In the genomic region with DNA sequence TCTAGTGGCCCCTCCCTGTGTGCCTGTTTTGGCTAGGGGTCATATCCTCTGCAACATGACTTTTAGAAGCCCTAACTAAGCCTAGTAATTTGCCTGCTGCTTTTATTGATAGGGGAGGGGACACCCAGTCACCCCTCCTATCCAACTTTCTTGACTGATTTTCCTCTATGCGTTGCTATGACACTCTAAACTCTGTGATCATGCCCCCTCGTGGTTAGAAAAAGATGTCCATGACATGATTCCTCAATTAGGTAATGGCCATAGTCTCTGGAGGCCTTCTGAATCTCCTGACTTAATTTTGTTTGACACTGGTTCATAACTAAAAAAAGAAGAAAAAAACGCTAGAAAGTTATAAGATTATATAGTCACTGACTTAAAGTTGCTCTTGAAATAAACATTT, we compare ENCODE assay signal across 23 mouse cellular contexts. TPM values are rescaled to one million over a fixed set of nuclear protein-coding genes. Genes with fewer than 3 reads are reported as not detected.
DNase-seq lines count a peak whose midpoint lies in the region; ATAC-seq and TF ChIP-seq lines count a peak whose summit lies in the region.
"Had no signal": no experiment of that assay in that cellular context is flagged by ENCODE, and none has a peak within 500 bp of the region (broad histone marks: within the 10 kb centered on the region; RNA-seq: fewer than 3 reads in every experiment).

No protein-coding gene starts in this region.

- no peak overlapping the region for H3K27ac ChIP-seq in liver, postnatal 0 days (ENCODE audit: low read depth)
- no peak overlapping the region for H3K27ac ChIP-seq in liver, embryonic 12.5 days
- H3K27ac ChIP-seq: embryonic facial prominence, embryonic 15.5 days; heart, embryonic 13.5 days; limb, embryonic 10.5 days had no signal

- H3K4me3 ChIP-seq in liver, postnatal 0 days (ENCODE audit: low read depth, low read length): no peak overlapping the region
- H3K4me3 ChIP-seq in liver, embryonic 12.5 days: no peak overlapping the region
- H3K4me3 ChIP-seq: embryonic facial prominence, embryonic 15.5 days; heart, embryonic 13.5 days; limb, embryonic 10.5 days had no signal

- TF ChIP-seq EP300 in liver, postnatal 0 days (IDR thresholded peaks at IDR 0.05; ENCODE audit: low read depth): no peak

- no peaks in the 10 kb centered on the region for H3K36me3 ChIP-seq in liver, postnatal 0 days (replicated peaks; ENCODE audit: insufficient read depth, low read length)
- no peaks in the 10 kb centered on the region for H3K36me3 ChIP-seq in liver, embryonic 12.5 days
- H3K36me3 ChIP-seq: embryonic facial prominence, embryonic 15.5 days; heart, embryonic 13.5 days; limb, embryonic 10.5 days had no signal

- WGBS in liver, postnatal 0 days (ENCODE audit: insufficient replicate concordance): 41% methylated on average over 3 of the region's 3 CpGs
- 43% methylated on average over 3 of the region's 3 CpGs for WGBS in liver, embryonic 12.5 days (ENCODE audit: insufficient replicate concordance)

- H3K9me3 ChIP-seq in liver, postnatal 0 days (ENCODE audit: low read length): no peaks in the 10 kb centered on the region
- H3K9me3 ChIP-seq in liver, embryonic 12.5 days (replicated peaks): no peaks in the 10 kb centered on the region
- H3K9me3 ChIP-seq: embryonic facial prominence, embryonic 15.5 days; limb, embryonic 10.5 days had no signal

- no peaks in the 10 kb centered on the region for H3K4me1 ChIP-seq in liver, postnatal 0 days (ENCODE audit: insufficient read depth)
- no peaks in the 10 kb centered on the region for H3K4me1 ChIP-seq in liver, embryonic 12.5 days
- H3K4me1 ChIP-seq: embryonic facial prominence, embryonic 15.5 days; heart, embryonic 13.5 days; limb, embryonic 10.5 days had no signal

- no peaks in the 10 kb centered on the region for H3K27me3 ChIP-seq in liver, postnatal 0 days (ENCODE audit: insufficient read depth, low read length)
- no peaks in the 10 kb centered on the region for H3K27me3 ChIP-seq in liver, embryonic 12.5 days (replicated peaks)
- H3K27me3 ChIP-seq: embryonic facial prominence, embryonic 15.5 days had no signal

- peak; percentile 24 for DNase-seq in CD4-positive, CD25-positive, alpha-beta regulatory T cell, adult 2 months (ENCODE audit: low read depth, low spot score)
- no peak for DNase-seq in liver, postnatal 0 days
- peak; percentile 8 for DNase-seq in ES-CJ7 (ENCODE audit: low read depth, low spot score)
- DNase-seq in thymus, postnatal 25 days: no peak
- DNase-seq in ovary, postnatal 14 days (ENCODE audit: low spot score): no peak
- DNase-seq: adrenal gland, postnatal 14 days; cerebellum, adult 2 months; gastrocnemius, postnatal 14 days; heart, adult 11 months; heart, postnatal 14 days; kidney, adult 18-20 months; liver; lung, postnatal 14 days; right cerebral cortex, postnatal 4 days; thymus, postnatal 36 days had no signal

- no peak overlapping the region for H3K9ac ChIP-seq in liver, postnatal 0 days (replicated peaks)
- no peak overlapping the region for H3K9ac ChIP-seq in liver, embryonic 12.5 days
- H3K9ac ChIP-seq: embryonic facial prominence, embryonic 15.5 days; heart, embryonic 13.5 days had no signal

- 0 out of 2 replicates have a peak, but pooled peaks have one; percentile 16 for TF ChIP-seq CTCF in liver, postnatal 0 days (IDR thresholded peaks at IDR 0.05; ENCODE audit: low read depth)

- H3K4me2 ChIP-seq in liver, postnatal 0 days (ENCODE audit: low read depth, low read length): no peak overlapping the region
- H3K4me2 ChIP-seq in liver, embryonic 12.5 days: no peak overlapping the region
- H3K4me2 ChIP-seq: embryonic facial prominence, embryonic 15.5 days; heart, embryonic 13.5 days had no signal

- no peak for ATAC-seq in CD4-positive, CD25-positive, alpha-beta regulatory T cell, adult 4 months
- ATAC-seq in liver, postnatal 0 days: no peak
- ATAC-seq in liver, embryonic 12.5 days: no peak
- ATAC-seq in megakaryocyte progenitor cell, adult 5-6 weeks (replicated peaks; ENCODE audit: poor library complexity): peak; percentile 37; the same call in 1 of the 2 replicates
- ATAC-seq: forebrain, embryonic 14.5 days had no signal

RNA-seq across cellular contexts. Expression of a gene that starts 15.6 kb away (rescaled TPM):
- 10 to 100 TPM; 24.1 to 33.8 TPM for polyA plus RNA-seq in CD4-positive, CD25-positive, alpha-beta regulatory T cell, adult 4 months (2017; shearing (Covaris generic))
- polyA plus RNA-seq in liver, postnatal 0 days (2015; fragmentation: Nextera tagmentation; extraction: Ambion mirVana): 0.58 and 0.84 TPM in 2 replicates
- polyA plus RNA-seq in liver, embryonic 12.5 days (2016; fragmentation: Nextera tagmentation; extraction: Ambion mirVana): 0.29 and 0.30 TPM in 2 replicates
- total RNA-seq in megakaryocyte progenitor cell, adult 5-6 weeks (2015): 0.44 and 1.8 TPM in 2 replicates
- 0.98 TPM in 1 of 2 replicates, not detected in the other for total RNA-seq in megakaryocyte progenitor cell, adult 5-6 weeks (2017)
- total RNA-seq: gastrocnemius, postnatal 14 days had no signal
- polyA plus RNA-seq: embryonic facial prominence, embryonic 15.5 days; heart, embryonic 13.5 days; hindbrain, embryonic 11.5 days; limb, embryonic 10.5 days had no signal

Comparison
In these comparisons a context has a peak if more than half of its experiments do, and no peak if none do; other contexts are left out.
1. DNase-seq: peak in CD4-positive, CD25-positive, alpha-beta regulatory T cell, adult 2 months (single experiment) and ES-CJ7 (single experiment); none in liver, postnatal 0 days (single experiment), thymus, postnatal 25 days (single experiment) and ovary, postnatal 14 days (single experiment).
2. RNA of a gene that starts 15.6 kb away (polyA plus RNA-seq): 24.1 to 33.8 TPM in CD4-positive, CD25-positive, alpha-beta regulatory T cell, adult 4 months; 0.58 to 0.84 TPM in liver, postnatal 0 days and 0.29 to 0.30 TPM in liver, embryonic 12.5 days; every median in the first group is over 10 times any median in the second.